Mouse (Mus musculus) naive thymus-derived CD4-positive, alpha-beta T cell, adult 2 months (primary cell): ENCODE measurements around the gene Dazap1.

Experiments used
- DNase-seq: peaks from one replicate; pipeline ENCODE4 v3.0.0-alpha.2; 2011; ENCODE audit warnings: low read depth

The Dazap1 gene

GRCm38 (mm10) chr10:80271186-80271843, 10.0 kb downstream of the Dazap1 start:
- DNase-seq: peak; percentile 47

GRCm38 (mm10) chr10:80271870-80272585, 10.7 kb downstream of the Dazap1 start:
- no peak for DNase-seq

GRCm38 (mm10) chr10:80273847-80274246, 12.6 kb downstream of the Dazap1 start:
- DNase-seq: no peak

- no peak for DNase-seq
Observed at GRCm38 (mm10) chr10:80276238-80276637, 15.0 kb downstream of the Dazap1 start.

- no peak for DNase-seq
Observed at GRCm38 (mm10) chr10:80278390-80278789, 17.1 kb downstream of the Dazap1 start.

GRCm38 (mm10) chr10:80279273-80279672, 18.0 kb downstream of the Dazap1 start:
- DNase-seq: no peak

GRCm38 (mm10) chr10:80281304-80281703, 20.0 kb downstream of the Dazap1 start:
- DNase-seq: no peak

- DNase-seq: no peak
Observed at GRCm38 (mm10) chr10:80281921-80282371, 20.7 kb downstream of the Dazap1 start.

GRCm38 (mm10) chr10:80282481-80283441, 21.5 kb downstream of the Dazap1 start:
- DNase-seq: no peak

GRCm38 (mm10) chr10:80285222-80286070, 24.2 kb downstream of the Dazap1 start:
- no peak for DNase-seq

- DNase-seq: no peak
Observed at GRCm38 (mm10) chr10:80288097-80288496, 26.8 kb downstream of the Dazap1 start.

- DNase-seq: no peak
Observed at GRCm38 (mm10) chr10:80288657-80289056, 27.4 kb downstream of the Dazap1 start.

GRCm38 (mm10) chr10:80292251-80293146, 31.2 kb downstream of the Dazap1 start, which contains the start of gene Rps15:
Rps15 (plus strand) TSS chr10:80292453.
- DNase-seq: peak; percentile 98

- DNase-seq: peak; percentile 44
Observed at GRCm38 (mm10) chr10:80293325-80293724, 32.0 kb downstream of the Dazap1 start.

GRCm38 (mm10) chr10:80294311-80294710, 33.0 kb downstream of the Dazap1 start:
- DNase-seq: peak; percentile 41

GRCm38 (mm10) chr10:80294788-80295303, 33.6 kb downstream of the Dazap1 start:
- no peak for DNase-seq

- DNase-seq: peak; percentile 89
Observed at GRCm38 (mm10) chr10:80295618-80296425, 34.5 kb downstream of the Dazap1 start, which contains the start of gene Apc2. Apc2 (plus strand) TSS chr10:80295977.

- DNase-seq: no peak
Observed at GRCm38 (mm10) chr10:80296824-80297223, 35.5 kb downstream of the Dazap1 start.

GRCm38 (mm10) chr10:80297526-80298133, 36.3 kb downstream of the Dazap1 start:
- DNase-seq: no peak
